Mouse (Mus musculus): ENCODE measurements around the gene Syt1.

- TF ChIP-seq CTCF (IDR thresholded peaks at IDR 0.05) (no peak), POLR2A (IDR thresholded peaks at IDR 0.05; ENCODE audit: insufficient read depth, low read depth, low read length) (no peak), EP300 (IDR thresholded peaks at IDR 0.05; ENCODE audit: insufficient read depth, low read depth, low read length) (no peak)
Observed at GRCm38 (mm10) chr10:108569568-108570139, 441.1 kb downstream of the Syt1 start.
